Mouse (Mus musculus): ENCODE results near the gene Atxn3. TPM values are rescaled to one million over a fixed set of nuclear protein-coding genes. Genes with fewer than 3 reads are reported as not detected.
A peak's percentile ranks its signal among the peaks of the same experiment; 100 is the strongest.

The Atxn3 gene
- 13.9 and 14.1 TPM in 2 replicates for total RNA-seq (2014; rRNA removed)
- polyA plus RNA-seq (2012; rRNA removed), result 2.4 and 2.7 TPM in 2 replicates

DNA sequence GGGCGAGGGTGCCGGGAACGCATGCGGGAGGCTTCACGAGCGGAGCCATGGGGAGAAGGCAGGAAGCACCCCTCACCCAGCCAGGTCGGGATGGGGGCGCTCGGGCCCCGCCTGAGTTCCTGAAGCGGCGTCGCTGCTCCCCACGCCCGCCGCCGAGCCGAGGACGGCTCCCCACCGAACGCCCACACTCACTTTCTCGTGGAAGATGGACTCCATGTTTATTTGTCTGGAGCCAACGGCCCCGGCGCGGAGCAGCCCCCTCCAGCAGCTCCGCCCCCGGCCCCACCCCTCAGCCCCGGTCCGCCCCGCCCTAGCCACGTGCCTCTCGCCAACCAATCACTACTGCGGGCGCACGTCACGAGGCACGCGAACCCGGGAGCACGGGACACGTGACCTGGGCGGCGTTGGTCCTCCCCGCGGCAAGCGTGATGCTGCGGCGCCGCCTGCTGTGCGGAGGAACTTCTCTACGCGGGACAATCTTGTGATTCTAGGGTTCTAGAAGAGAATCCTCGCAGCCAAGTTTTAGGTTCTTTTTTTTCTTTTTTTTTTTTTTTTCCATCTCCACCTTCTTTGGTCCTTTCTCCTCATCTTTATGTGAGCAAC, at the start of gene Atxn3:
Gene Atxn3, minus strand, starts transcription at position 305 of the 603 bp plus-strand sequence.
- Histone ChIP-seq H3K36me3 (ENCODE audit: control insufficient read depth, insufficient read depth, low read length) (no peaks in the 10 kb centered on the region), H3K27me3 (ENCODE audit: control insufficient read depth, insufficient read depth, low read length) (no peaks in the 10 kb centered on the region), H3K4me1 (ENCODE audit: control insufficient read depth, insufficient read depth, low read length) (peaks cover 9% of the 10 kb centered on the region), H3K9ac (ENCODE audit: low read depth, low read length) (peak within 1 kb of the TSS; percentile 89), H3K4me3 (ENCODE audit: insufficient read depth, low read depth, low read length) (peak within 1 kb of the TSS; percentile 86), H3K79me2 (ENCODE audit: control insufficient read depth, insufficient read depth, low read length) (peaks cover 5% of the 10 kb centered on the region; the same call in 1 of the 2 replicates), H3K27ac (replicated peaks; ENCODE audit: insufficient read depth, low read depth, low read length) (peak within 1 kb of the TSS; percentile 52)
- WGBS, result under 1% methylated on average over 54 of the region's 54 CpGs
- peak; percentile 80 for DNase-seq (ENCODE audit: extremely low read depth, low read depth, low spot score)
- TF ChIP-seq CTCF (IDR thresholded peaks at IDR 0.05; ENCODE audit: low read depth, low read length) (peak; percentile 87), POLR2A (IDR thresholded peaks at IDR 0.05; ENCODE audit: extremely low read depth, insufficient read depth, low read length) (peak; percentile 43; the same call in 1 of the 2 replicates)

DNA sequence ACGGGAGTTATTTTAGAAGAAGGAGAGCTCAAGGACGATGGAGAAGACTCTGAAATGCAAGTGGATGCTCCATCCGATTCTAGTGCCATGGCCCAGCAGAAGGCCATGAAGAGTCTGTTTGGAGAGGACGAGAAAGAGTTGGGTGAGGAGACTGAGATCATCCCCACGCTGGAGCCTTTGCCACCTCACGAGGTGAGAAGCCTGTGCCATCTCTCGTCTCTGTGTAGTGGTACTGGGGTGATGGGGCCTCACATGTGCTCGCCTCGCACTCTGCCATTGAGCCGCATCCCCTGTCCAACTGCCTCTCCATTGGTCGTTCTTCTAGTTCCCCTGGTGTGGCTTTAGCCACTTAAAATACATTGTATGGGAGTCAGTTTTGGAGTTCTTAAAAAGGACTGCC, 42.7 kb upstream of the Atxn3 start:
- H3K27me3 ChIP-seq (ENCODE audit: control insufficient read depth, insufficient read depth, low read length), result no peaks in the 10 kb centered on the region
- H3K27ac ChIP-seq (replicated peaks; ENCODE audit: insufficient read depth, low read depth, low read length), result no peak overlapping the region
- H3K4me3 ChIP-seq (ENCODE audit: insufficient read depth, low read depth, low read length), result no peak overlapping the region
- TF ChIP-seq POLR2A (IDR thresholded peaks at IDR 0.05; ENCODE audit: extremely low read depth, insufficient read depth, low read length), result no peak
- no peak for TF ChIP-seq CTCF (IDR thresholded peaks at IDR 0.05; ENCODE audit: low read depth, low read length)
- no peaks in the 10 kb centered on the region for H3K4me1 ChIP-seq (ENCODE audit: control insufficient read depth, insufficient read depth, low read length)
- no peaks in the 10 kb centered on the region for H3K79me2 ChIP-seq (ENCODE audit: control insufficient read depth, insufficient read depth, low read length)
- H3K9ac ChIP-seq (ENCODE audit: low read depth, low read length), result no peak overlapping the region
- DNase-seq (ENCODE audit: extremely low read depth, low read depth, low spot score), result no peak
- 94% methylated on average over 11 of the region's 11 CpGs for WGBS
- H3K36me3 ChIP-seq (ENCODE audit: control insufficient read depth, insufficient read depth, low read length), result peaks cover 76% of the 10 kb centered on the region

DNA sequence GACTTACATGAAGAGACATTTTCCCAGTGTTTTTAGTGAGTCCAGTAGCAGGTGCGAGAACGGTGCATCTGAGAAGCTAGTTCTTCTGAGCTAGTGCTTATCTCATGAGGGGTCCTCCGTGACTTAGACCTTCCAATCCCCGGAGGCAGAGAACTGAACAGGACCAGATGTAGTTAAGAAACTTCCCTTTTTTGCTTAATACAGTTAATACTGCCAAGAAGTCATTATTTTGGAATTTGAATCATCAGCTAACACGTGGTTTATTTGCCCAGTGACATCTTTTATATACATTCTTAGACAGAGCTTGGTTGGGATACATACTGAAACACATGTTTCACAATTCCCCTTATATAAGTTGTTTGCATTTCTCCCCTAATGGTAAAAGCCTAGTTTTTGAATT, 40.9 kb upstream of the Atxn3 start:
- 94% methylated on average over 5 of the region's 5 CpGs for WGBS

DNA sequence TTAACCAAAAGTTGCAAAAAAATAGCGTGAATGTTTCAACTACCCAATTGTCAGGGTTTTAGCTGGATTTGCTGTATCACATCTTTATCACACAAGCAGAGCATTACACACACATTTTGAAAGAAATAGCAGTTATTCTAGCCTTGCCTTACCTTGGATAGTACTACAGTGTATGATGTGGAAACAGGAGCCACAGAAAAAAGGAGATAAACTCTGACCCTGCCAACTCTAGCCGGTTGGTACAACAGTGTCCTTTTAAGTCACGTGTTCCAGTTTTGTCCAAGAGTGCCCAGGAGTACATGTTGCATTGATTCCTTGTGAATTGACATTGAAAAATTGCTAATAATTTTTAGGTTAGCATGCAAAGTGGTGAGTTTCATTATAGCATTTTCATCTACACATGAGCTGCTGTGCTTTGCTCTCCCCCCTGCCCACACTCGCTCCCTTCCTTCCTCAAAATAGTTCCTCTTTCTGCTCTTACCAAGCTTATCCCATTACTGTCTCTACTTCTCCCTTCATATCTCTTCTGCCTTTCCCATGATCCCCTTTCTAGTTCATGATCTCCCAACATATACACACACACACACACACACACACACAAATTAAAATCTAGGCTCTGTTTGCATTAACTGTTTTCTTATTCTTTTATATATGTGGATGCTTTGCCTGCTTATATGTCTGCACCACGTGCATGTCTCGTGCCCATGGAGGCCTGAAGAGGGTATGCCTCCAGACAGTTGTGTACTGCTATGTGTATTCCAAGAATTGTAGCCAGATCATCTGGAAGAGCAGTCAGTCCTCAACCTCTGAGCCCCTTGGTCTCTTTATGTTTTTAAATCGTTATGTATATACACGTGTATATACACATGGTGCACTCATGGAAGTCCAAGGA, 36.8 kb upstream of the Atxn3 start:
- Histone ChIP-seq H3K27ac (replicated peaks; ENCODE audit: insufficient read depth, low read depth, low read length) (no peak overlapping the region), H3K79me2 (ENCODE audit: control insufficient read depth, insufficient read depth, low read length) (no peaks in the 10 kb centered on the region), H3K36me3 (ENCODE audit: control insufficient read depth, insufficient read depth, low read length) (peaks cover 60% of the 10 kb centered on the region), H3K4me3 (ENCODE audit: insufficient read depth, low read depth, low read length) (no peak overlapping the region), H3K9ac (ENCODE audit: low read depth, low read length) (no peak overlapping the region), H3K27me3 (ENCODE audit: control insufficient read depth, insufficient read depth, low read length) (no peaks in the 10 kb centered on the region), H3K4me1 (ENCODE audit: control insufficient read depth, insufficient read depth, low read length) (peaks cover 3% of the 10 kb centered on the region; the same call in 1 of the 2 replicates)
- TF ChIP-seq POLR2A (IDR thresholded peaks at IDR 0.05; ENCODE audit: extremely low read depth, insufficient read depth, low read length) (no peak), CTCF (IDR thresholded peaks at IDR 0.05; ENCODE audit: low read depth, low read length) (no peak)
- WGBS, result 74% methylated on average over 8 of the region's 8 CpGs
- peak; percentile 85 for DNase-seq (ENCODE audit: extremely low read depth, low read depth, low spot score)

More for the DNA sequence above, 40.9 kb upstream of the Atxn3 start:
- TF ChIP-seq CTCF (IDR thresholded peaks at IDR 0.05; ENCODE audit: low read depth, low read length), result no peak
- TF ChIP-seq POLR2A (IDR thresholded peaks at IDR 0.05; ENCODE audit: extremely low read depth, insufficient read depth, low read length), result no peak
- Histone ChIP-seq H3K4me1 (ENCODE audit: control insufficient read depth, insufficient read depth, low read length) (peaks cover 3% of the 10 kb centered on the region; the same call in 1 of the 2 replicates), H3K27me3 (ENCODE audit: control insufficient read depth, insufficient read depth, low read length) (no peaks in the 10 kb centered on the region), H3K4me3 (ENCODE audit: insufficient read depth, low read depth, low read length) (no peak overlapping the region), H3K27ac (replicated peaks; ENCODE audit: insufficient read depth, low read depth, low read length) (no peak overlapping the region), H3K36me3 (ENCODE audit: control insufficient read depth, insufficient read depth, low read length) (peaks cover 65% of the 10 kb centered on the region), H3K79me2 (ENCODE audit: control insufficient read depth, insufficient read depth, low read length) (no peaks in the 10 kb centered on the region), H3K9ac (ENCODE audit: low read depth, low read length) (no peak overlapping the region)
- no peak for DNase-seq (ENCODE audit: extremely low read depth, low read depth, low spot score)

DNA sequence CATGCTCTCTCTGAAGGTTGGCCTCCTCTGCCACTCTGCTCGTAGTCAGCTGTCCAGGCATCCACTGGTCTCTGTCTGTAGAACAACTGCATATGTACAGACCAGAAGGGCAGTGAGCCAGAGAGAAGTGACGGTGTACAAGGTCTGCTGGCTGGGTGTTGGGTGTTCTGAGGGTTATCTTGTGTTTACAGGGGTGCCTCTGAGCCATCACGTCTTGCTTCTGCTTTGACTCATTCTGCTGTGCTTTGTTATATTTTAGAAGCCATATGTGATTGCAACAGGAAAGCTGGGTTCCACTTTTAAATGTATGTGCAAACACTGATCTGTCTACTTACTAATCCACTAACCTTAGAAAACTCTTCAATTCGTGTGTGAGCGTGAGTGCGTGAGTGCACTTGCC, 29.6 kb upstream of the Atxn3 start:
- H3K27me3 ChIP-seq (ENCODE audit: control insufficient read depth, insufficient read depth, low read length), result no peaks in the 10 kb centered on the region
- H3K79me2 ChIP-seq (ENCODE audit: control insufficient read depth, insufficient read depth, low read length), result no peaks in the 10 kb centered on the region; the same call in 1 of the 2 replicates
- no peak overlapping the region for H3K9ac ChIP-seq (ENCODE audit: low read depth, low read length)
- H3K36me3 ChIP-seq (ENCODE audit: control insufficient read depth, insufficient read depth, low read length), result peaks cover 73% of the 10 kb centered on the region
- TF ChIP-seq CTCF (IDR thresholded peaks at IDR 0.05; ENCODE audit: low read depth, low read length), result no peak
- TF ChIP-seq POLR2A (IDR thresholded peaks at IDR 0.05; ENCODE audit: extremely low read depth, insufficient read depth, low read length), result no peak
- 83% methylated on average over 6 of the region's 6 CpGs for WGBS
- DNase-seq (ENCODE audit: extremely low read depth, low read depth, low spot score), result no peak
- H3K4me3 ChIP-seq (ENCODE audit: insufficient read depth, low read depth, low read length), result no peak overlapping the region
- no peaks in the 10 kb centered on the region for H3K4me1 ChIP-seq (ENCODE audit: control insufficient read depth, insufficient read depth, low read length)
- H3K27ac ChIP-seq (replicated peaks; ENCODE audit: insufficient read depth, low read depth, low read length), result no peak overlapping the region
